Mouse (Mus musculus): ENCODE measurements around the gene Rnf5. TPM values are rescaled to one million over a fixed set of nuclear protein-coding genes. Genes with fewer than 3 reads are reported as not detected.

The Rnf5 gene
- polyA plus RNA-seq, 1 experiment from 2014 or later, result 240 TPM

- Histone ChIP-seq H3K4me1 (peaks cover 56% of the 10 kb centered on the region), H3K27me3 (no peaks in the 10 kb centered on the region), H3K9me3 (no peaks in the 10 kb centered on the region), H3K27ac (replicated peaks) (peak within 1 kb of the TSS; percentile 39), H3K9ac (replicated peaks) (peak within 1 kb of the TSS; percentile 34), H3K4me2 (replicated peaks) (no peak within 1 kb of the TSS), H3K4me3 (no peak within 1 kb of the TSS), H3K36me3 (peaks cover 45% of the 10 kb centered on the region)
- 21% methylated on average over 5 of the region's 6 CpGs for WGBS
- no peak for ATAC-seq (ENCODE audit: low FRiP score, low read depth)
Measured at GRCm38 (mm10) chr17:34597566-34598095, 5.9 kb downstream of the Rnf5 start, which contains the start of gene Ager. Gene Ager, plus strand, starts transcription at chr17:34597862.

- WGBS, result 79% methylated on average over 8 of the region's 8 CpGs
- Histone ChIP-seq H3K36me3 (peaks cover 35% of the 10 kb centered on the region), H3K27me3 (no peaks in the 10 kb centered on the region), H3K27ac (replicated peaks) (no peak overlapping the region), H3K4me2 (replicated peaks) (no peak overlapping the region), H3K4me3 (no peak overlapping the region), H3K9me3 (no peaks in the 10 kb centered on the region), H3K9ac (replicated peaks) (no peak overlapping the region), H3K4me1 (peaks cover 54% of the 10 kb centered on the region)
- ATAC-seq (ENCODE audit: low FRiP score, low read depth), result no peak
Measured at GRCm38 (mm10) chr17:34596098-34596497, 7.4 kb downstream of the Rnf5 start.

- no peaks in the 10 kb centered on the region for H3K27me3 ChIP-seq
- peaks cover 76% of the 10 kb centered on the region for H3K4me1 ChIP-seq
- no peak for ATAC-seq (ENCODE audit: low FRiP score, low read depth)
- no peaks in the 10 kb centered on the region for H3K9me3 ChIP-seq
- H3K36me3 ChIP-seq, result peaks cover 21% of the 10 kb centered on the region
- peak overlapping the region; percentile 89 for H3K4me3 ChIP-seq
- H3K27ac ChIP-seq (replicated peaks), result peak overlapping the region; percentile 99
- H3K4me2 ChIP-seq (replicated peaks), result peak overlapping the region; percentile 87
- WGBS, result 53% methylated on average over 34 of the region's 34 CpGs
- peak overlapping the region; percentile 99 for H3K9ac ChIP-seq (replicated peaks)
Measured at GRCm38 (mm10) chr17:34593752-34594525, 9.6 kb downstream of the Rnf5 start.

GRCm38 (mm10) chr17:34592581-34593549, 10.6 kb downstream of the Rnf5 start:
- H3K4me2 ChIP-seq (replicated peaks), result peak overlapping the region; percentile 87
- peaks cover 80% of the 10 kb centered on the region for H3K4me1 ChIP-seq
- H3K27me3 ChIP-seq, result no peaks in the 10 kb centered on the region
- H3K36me3 ChIP-seq, result peaks cover 21% of the 10 kb centered on the region
- ATAC-seq (ENCODE audit: low FRiP score, low read depth), result peak; percentile 28; the same call in 1 of the 2 replicates
- H3K4me3 ChIP-seq, result peak overlapping the region; percentile 89
- H3K27ac ChIP-seq (replicated peaks), result peak overlapping the region; percentile 99
- H3K9me3 ChIP-seq, result no peaks in the 10 kb centered on the region
- peak overlapping the region; percentile 99 for H3K9ac ChIP-seq (replicated peaks)
- WGBS, result under 1% methylated on average over 31 of the region's 32 CpGs

- H3K36me3 ChIP-seq, result peaks cover 21% of the 10 kb centered on the region
- peaks cover 76% of the 10 kb centered on the region for H3K4me1 ChIP-seq
- no peaks in the 10 kb centered on the region for H3K27me3 ChIP-seq
- WGBS, result 2% methylated on average over 27 of the region's 35 CpGs
- peak overlapping the region; percentile 89 for H3K4me3 ChIP-seq
- peak overlapping the region; percentile 99 for H3K27ac ChIP-seq (replicated peaks)
- peak; percentile 55 for ATAC-seq (ENCODE audit: low FRiP score, low read depth)
- H3K4me2 ChIP-seq (replicated peaks), result peak overlapping the region; percentile 87
- H3K9ac ChIP-seq (replicated peaks), result peak overlapping the region; percentile 99
- H3K9me3 ChIP-seq, result no peaks in the 10 kb centered on the region
Measured at GRCm38 (mm10) chr17:34591994-34592375, 11.5 kb downstream of the Rnf5 start.

GRCm38 (mm10) chr17:34591029-34591993, 12.2 kb downstream of the Rnf5 start, which contains the start of gene Pbx2:
Gene Pbx2, plus strand, starts transcription at chr17:34591266.
- peaks cover 79% of the 10 kb centered on the region for H3K4me1 ChIP-seq

GRCm38 (mm10) chr17:34590154-34590987, 13.1 kb downstream of the Rnf5 start:
- Histone ChIP-seq H3K27ac (replicated peaks) (peak overlapping the region; percentile 99), H3K4me1 (peaks cover 79% of the 10 kb centered on the region), H3K9ac (replicated peaks) (peak overlapping the region; percentile 99), H3K36me3 (peaks cover 12% of the 10 kb centered on the region), H3K9me3 (no peaks in the 10 kb centered on the region), H3K4me3 (peak overlapping the region; percentile 89; the same call in 1 of the 2 replicates), H3K4me2 (replicated peaks) (peak overlapping the region; percentile 87), H3K27me3 (no peaks in the 10 kb centered on the region)
- ATAC-seq (ENCODE audit: low FRiP score, low read depth), result no peak
- WGBS, result 59% methylated on average over 15 of the region's 15 CpGs

More at GRCm38 (mm10) chr17:34591029-34591993, 12.2 kb downstream of the Rnf5 start, which contains the start of gene Pbx2:
- peak; percentile 13 for ATAC-seq (ENCODE audit: low FRiP score, low read depth)
- peak within 1 kb of the TSS; percentile 99 for H3K27ac ChIP-seq (replicated peaks)
- peaks cover 21% of the 10 kb centered on the region for H3K36me3 ChIP-seq
- 1% methylated on average over 21 of the region's 21 CpGs for WGBS
- H3K4me3 ChIP-seq, result peak within 1 kb of the TSS; percentile 89
- peak within 1 kb of the TSS; percentile 87 for H3K4me2 ChIP-seq (replicated peaks)
- H3K27me3 ChIP-seq, result no peaks in the 10 kb centered on the region
- peak within 1 kb of the TSS; percentile 99 for H3K9ac ChIP-seq (replicated peaks)
- H3K9me3 ChIP-seq, result no peaks in the 10 kb centered on the region

GRCm38 (mm10) chr17:34589681-34590101, 13.8 kb downstream of the Rnf5 start, which contains the start of gene Gpsm3:
Gene Gpsm3, plus strand, starts transcription at chr17:34589806.
- no peak within 1 kb of the TSS for H3K9ac ChIP-seq (replicated peaks)
- WGBS, result 32% methylated on average over 7 of the region's 7 CpGs
- H3K4me1 ChIP-seq, result peaks cover 72% of the 10 kb centered on the region

GRCm38 (mm10) chr17:34589206-34589605, 14.3 kb downstream of the Rnf5 start:
- H3K9ac ChIP-seq (replicated peaks), result no peak overlapping the region
- H3K27me3 ChIP-seq, result no peaks in the 10 kb centered on the region
- 0 out of 2 replicates have a peak overlapping the region, but pooled peaks have one; percentile 9 for H3K4me2 ChIP-seq (replicated peaks)
- H3K36me3 ChIP-seq, result peaks cover under 1% of the 10 kb centered on the region; the same call in 1 of the 2 replicates
- H3K27ac ChIP-seq (replicated peaks), result no peak overlapping the region
- 47% methylated on average over 7 of the region's 7 CpGs for WGBS
- ATAC-seq (ENCODE audit: low FRiP score, low read depth), result no peak
- no peak overlapping the region for H3K4me3 ChIP-seq
- H3K4me1 ChIP-seq, result peaks cover 67% of the 10 kb centered on the region
- H3K9me3 ChIP-seq, result no peaks in the 10 kb centered on the region

More at GRCm38 (mm10) chr17:34589681-34590101, 13.8 kb downstream of the Rnf5 start, which contains the start of gene Gpsm3:
- peaks cover 5% of the 10 kb centered on the region for H3K36me3 ChIP-seq
- H3K27ac ChIP-seq (replicated peaks), result peak within 1 kb of the TSS; percentile 99
- H3K9me3 ChIP-seq, result no peaks in the 10 kb centered on the region
- H3K27me3 ChIP-seq, result no peaks in the 10 kb centered on the region
- no peak for ATAC-seq (ENCODE audit: low FRiP score, low read depth)
- H3K4me3 ChIP-seq, result 0 out of 2 replicates have a peak within 1 kb of the TSS, but pooled peaks have one; percentile 89
- H3K4me2 ChIP-seq (replicated peaks), result peak within 1 kb of the TSS; percentile 87

GRCm38 (mm10) chr17:34588767-34589166, 14.7 kb downstream of the Rnf5 start:
- 73% methylated on average over 3 of the region's 3 CpGs for WGBS
- Histone ChIP-seq H3K4me3 (no peak overlapping the region), H3K27me3 (no peaks in the 10 kb centered on the region), H3K9ac (replicated peaks) (no peak overlapping the region), H3K9me3 (no peaks in the 10 kb centered on the region), H3K4me1 (peaks cover 63% of the 10 kb centered on the region), H3K4me2 (replicated peaks) (no peak overlapping the region), H3K27ac (replicated peaks) (no peak overlapping the region), H3K36me3 (no peaks in the 10 kb centered on the region)
- ATAC-seq (ENCODE audit: low FRiP score, low read depth), result no peak
